Mouse (Mus musculus) adipocyte (in vitro differentiated cells): Measurements from ENCODE around the gene Recql5.

Experiments
- DNase-seq: peaks from one replicate; pipeline ENCODE4 v3.0.0-alpha.2; 2016; ENCODE audit warnings: low spot score

The Recql5 gene

GRCm38 (mm10) chr11:115900561-115901337 is 32.5 kb downstream of the Recql5 start:
- DNase-seq = peak; percentile 88

DNA sequence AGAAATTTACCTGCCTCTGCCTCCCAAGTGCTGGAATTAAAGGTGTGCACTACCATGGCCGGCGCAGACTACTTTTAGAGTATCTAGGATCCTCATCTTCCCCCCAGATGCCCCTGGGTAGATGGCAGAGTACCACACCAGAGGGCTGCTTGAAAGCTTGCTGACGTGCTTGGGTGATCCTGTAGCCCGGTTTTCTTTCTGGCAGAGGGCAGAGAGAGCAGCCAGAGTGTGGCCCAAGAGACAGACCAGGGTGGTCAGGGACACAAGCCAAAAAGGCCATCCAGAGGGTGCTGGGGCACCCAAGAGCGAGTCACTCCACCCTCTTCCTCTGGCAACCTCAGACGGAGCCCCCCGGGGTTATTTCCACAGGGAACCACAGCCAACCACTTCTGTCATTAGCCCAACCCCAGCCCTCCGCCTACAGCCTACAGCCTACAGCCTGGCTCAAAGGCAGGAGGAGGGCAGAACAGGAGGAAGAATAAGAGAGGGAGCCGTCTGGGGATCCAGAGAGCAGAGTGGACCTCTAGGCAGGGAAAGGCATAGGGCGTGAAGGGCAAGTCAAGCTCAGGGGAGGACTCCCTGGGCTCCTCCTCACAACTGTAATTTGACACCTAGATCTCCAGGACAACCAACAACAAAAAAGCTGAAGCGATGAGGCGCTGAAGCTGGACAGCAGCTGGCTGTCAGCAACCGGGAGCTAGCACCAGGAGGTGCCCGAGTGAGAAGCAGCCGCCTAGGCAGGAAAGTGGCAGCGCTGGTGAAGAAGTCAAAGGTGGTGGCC is 33.6 kb downstream of the Recql5 start, which contains the start of gene Smim5:
TSS of gene Smim5 (plus strand) at position 481 of the 781 bp plus-strand sequence.
- DNase-seq = peak; percentile 94

DNA sequence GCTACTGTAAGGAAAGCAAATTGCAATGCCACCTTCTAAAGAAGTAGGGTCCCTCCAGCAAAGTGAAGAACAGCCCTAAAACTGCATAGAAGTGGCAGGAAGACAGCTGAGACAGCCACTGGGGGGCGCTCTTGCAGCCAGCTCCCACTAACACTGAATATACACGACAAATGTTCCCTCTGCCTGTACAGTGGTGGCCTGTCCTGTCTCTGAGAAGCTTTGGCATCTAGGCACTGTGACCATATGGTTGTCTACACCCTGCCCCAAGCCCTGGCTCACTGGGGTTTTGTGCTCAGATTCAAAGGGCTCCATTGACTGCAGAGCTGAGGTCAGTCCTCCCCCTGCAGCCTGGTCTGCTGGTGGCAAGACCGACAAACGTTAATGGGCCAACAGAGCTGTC is 34.4 kb downstream of the Recql5 start:
- DNase-seq = peak; percentile 72

DNA sequence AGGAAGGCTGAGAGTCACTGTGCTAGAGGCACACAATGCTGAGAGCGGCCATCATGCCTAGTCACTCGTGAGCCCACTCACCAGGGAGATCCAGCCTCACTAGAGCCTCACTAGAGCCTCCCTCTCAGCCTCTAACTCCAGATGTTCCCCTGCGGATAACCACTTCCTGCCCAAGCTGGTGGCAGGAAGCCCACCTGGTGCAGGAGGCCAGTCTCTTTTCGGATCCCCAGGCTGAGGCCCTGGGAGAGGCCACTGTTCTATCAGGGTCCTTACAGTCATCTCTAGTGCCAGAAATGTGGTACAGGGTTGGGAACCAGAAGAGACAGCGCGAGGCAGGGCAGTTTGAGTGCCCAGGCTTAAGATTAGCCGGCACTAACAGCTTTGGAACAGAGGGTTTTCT is 34.8 kb downstream of the Recql5 start:
- no peak for DNase-seq

DNA sequence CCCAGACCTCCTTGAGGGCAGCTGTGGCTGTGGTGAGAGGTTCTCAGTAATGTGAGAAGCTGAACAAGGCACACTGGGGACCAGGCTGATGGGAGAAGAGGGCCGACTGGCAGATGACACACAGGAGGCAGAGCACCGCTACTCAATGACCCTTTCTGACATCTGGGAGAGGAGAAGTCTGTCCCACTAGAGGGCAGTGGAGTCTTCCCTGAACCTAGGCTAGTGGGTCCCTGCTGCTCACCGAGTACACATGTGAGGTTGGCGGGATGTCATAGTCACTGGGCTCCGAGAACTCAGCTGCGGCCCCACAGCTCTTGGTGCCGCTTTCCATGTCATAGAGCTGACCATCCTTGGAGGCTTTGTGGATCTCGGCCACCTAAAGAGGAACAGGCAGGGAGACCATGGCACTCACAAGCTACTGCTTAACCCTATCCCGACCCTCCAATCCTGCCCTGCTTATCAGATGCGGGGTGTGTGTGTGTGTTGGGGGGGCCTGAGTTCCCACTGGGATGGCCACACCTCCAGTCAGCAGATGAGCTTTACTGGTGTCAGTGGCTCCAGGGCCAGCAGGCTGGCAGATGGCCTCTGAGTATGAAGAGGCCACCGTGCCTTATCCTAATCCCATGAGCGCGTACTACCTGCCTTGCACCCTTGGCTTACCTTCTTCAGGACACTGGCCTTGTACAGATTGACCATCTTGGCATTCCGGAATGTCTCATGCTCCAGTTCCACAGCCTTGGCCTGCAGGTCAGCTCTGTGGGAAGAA is 38.3 kb downstream of the Recql5 start:
- DNase-seq = peak; percentile 36

GRCm38 (mm10) chr11:115893071-115893470 is 40.2 kb downstream of the Recql5 start:
- no peak for DNase-seq

DNA sequence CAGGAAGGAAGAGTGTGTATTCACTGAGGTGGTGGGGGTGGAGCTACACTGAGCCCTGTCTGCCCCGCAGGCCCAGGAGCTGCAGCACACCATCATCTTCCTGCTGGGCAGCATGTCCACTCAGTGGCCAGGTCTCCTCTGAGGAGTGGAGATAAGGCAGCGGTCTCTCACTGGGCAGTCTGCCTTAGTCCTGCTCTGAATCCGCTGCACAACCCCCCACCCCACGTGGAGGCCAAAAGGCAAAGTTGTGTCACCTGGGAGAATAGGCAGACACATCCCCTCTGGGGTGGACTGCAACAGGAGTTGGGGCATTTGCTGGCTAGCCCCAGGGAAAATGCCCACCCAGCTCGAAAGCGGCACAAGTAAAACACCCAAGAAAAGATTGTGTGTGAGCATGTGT is 41.1 kb downstream of the Recql5 start:
- DNase-seq = no peak

- no peak for DNase-seq
Observed at GRCm38 (mm10) chr11:115889159-115889558, 44.1 kb downstream of the Recql5 start.

DNA sequence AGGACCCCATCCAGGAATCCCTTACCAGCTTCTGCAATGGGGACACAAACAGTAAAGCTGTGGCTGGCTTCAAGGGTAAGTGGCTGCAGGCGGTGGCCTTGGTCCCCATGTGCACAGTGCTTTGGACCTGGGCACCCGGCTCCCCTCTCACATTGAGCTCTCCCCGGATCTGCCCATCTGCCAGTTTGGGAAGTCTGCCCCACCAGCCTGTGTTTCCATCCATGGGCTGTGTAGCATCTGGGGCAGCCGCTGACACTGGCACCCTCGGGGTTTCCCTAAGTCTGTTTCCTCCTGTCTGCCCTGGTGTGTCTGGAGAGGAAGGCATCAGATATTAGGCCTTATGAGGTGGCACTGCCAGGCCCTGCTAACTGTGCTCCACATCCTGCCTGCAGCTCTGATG is 45.3 kb downstream of the Recql5 start:
- no peak for DNase-seq

DNA sequence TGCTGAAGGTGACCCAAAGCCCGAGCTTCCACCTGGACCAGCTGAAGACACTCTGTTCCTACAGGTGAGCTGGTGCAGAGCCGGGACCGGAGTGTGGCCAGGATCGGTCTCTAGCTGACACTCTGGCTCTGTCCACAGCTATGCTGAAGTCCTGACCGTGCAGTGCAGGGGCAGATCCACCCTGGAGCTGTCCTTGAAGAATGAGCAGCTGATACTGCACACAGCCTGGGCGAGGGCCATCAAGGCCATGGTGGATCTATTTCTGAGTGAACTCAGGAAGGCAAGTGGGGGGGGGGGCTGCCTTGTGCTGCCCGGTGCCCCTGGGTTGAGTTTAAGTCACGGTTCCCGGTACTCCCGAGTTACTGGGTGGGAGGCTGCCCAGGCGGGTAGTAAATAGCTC is 46.8 kb downstream of the Recql5 start:
- no peak for DNase-seq

- DNase-seq = no peak
Observed at GRCm38 (mm10) chr11:115885281-115885680, 48.0 kb downstream of the Recql5 start.

DNA sequence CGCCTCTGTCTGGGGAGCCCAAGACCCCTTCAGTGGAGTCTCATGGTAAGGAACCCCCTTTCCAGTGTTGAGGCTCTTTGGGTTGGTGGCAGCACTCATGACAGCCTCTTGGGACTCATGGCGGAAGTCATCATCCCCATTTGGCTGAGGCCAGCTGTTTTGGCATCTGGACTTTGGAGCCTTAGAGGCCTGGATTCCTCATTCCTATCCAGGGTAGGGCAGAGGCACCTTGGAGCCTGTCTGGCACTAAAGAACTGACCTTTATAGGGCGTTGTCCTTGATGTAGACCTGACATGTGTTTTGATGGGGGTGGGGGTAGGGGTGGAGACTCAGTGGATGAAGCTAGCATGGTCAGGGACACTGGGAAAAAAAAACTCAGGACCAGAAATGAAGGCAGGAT is 48.9 kb downstream of the Recql5 start:
- no peak for DNase-seq

- no peak for DNase-seq
Observed at GRCm38 (mm10) chr11:115883251-115883650, 50.0 kb downstream of the Recql5 start.

DNA sequence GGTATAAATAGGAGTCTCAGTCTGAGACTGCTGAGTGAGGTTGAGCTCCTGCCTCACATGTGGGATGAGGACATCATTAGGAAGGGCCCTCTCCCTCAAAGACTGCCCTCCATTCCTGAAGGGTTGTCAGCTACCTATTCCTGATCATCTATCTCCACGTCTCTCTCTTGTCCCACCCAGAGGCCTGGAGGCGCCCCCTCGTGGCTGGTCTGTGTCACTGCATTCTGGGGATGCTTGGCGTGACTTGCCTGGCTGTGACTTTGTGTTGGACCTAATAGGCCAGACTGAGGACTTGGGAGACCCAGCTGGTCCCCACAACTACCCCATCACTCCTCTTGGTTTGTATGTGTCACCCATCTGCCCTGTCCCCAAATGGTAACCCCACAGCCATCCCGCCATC is 52.3 kb downstream of the Recql5 start:
- peak; percentile 64 for DNase-seq

GRCm38 (mm10) chr11:115878071-115878470 is 55.2 kb downstream of the Recql5 start:
- DNase-seq = no peak

DNA sequence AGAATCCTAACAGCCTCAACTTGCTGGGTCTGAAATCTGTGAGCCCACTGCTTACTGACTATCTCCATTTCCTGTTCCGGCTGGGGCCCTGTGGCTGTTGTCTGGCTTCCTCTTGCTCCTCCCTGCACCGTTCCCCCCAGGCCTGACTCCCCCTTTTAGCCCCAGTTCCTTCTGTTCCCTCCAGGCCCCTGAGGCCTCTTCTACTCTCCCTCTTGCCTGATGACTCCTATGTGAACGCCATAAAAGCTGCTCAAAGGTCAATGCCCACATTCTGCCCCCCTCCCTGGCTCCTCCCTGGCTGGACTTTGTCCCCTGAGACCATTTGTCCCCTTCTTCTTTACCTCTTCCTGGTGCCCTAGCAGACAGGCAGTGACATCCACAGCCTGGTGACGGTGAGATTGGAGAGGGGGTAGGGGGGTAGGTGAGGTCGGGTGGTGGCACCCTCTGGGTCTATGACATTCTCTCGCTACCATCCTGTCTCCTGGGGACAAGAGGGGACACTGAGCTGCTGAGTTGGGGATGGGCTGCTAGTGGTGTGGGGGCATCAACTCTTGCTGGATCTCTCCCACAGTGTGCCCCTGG is 56.0 kb downstream of the Recql5 start:
- no peak for DNase-seq

- no peak for DNase-seq
Observed at GRCm38 (mm10) chr11:115876438-115876837, 56.8 kb downstream of the Recql5 start.

- DNase-seq = no peak
Observed at GRCm38 (mm10) chr11:115875935-115876334, 57.3 kb downstream of the Recql5 start.

GRCm38 (mm10) chr11:115872437-115872836 is 60.8 kb downstream of the Recql5 start:
- DNase-seq = no peak

GRCm38 (mm10) chr11:115869393-115869792 is 63.9 kb downstream of the Recql5 start:
- DNase-seq = no peak

DNA sequence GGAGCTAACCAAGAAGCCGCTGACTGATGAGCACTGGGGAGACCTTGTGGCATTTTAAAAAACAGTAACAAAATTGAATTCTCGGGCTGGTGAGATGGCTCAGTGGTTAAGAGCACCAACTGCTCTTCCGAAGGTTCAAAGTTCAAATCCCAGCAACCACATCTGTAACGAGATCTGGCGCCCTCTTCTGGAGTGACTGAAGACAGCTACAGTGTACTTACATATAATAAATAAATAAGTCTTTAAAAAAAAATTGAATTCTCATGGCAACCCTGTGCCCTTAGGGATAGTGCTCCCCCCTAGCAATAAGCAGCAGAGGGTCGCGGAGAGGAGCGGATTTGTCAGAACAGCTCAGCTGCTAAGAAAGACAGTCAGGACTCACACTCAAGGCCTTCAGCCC is 69.4 kb downstream of the Recql5 start:
- no peak for DNase-seq
